Mouse (Mus musculus): ENCODE data around the gene Trim45.

The Trim45 gene

DNA sequence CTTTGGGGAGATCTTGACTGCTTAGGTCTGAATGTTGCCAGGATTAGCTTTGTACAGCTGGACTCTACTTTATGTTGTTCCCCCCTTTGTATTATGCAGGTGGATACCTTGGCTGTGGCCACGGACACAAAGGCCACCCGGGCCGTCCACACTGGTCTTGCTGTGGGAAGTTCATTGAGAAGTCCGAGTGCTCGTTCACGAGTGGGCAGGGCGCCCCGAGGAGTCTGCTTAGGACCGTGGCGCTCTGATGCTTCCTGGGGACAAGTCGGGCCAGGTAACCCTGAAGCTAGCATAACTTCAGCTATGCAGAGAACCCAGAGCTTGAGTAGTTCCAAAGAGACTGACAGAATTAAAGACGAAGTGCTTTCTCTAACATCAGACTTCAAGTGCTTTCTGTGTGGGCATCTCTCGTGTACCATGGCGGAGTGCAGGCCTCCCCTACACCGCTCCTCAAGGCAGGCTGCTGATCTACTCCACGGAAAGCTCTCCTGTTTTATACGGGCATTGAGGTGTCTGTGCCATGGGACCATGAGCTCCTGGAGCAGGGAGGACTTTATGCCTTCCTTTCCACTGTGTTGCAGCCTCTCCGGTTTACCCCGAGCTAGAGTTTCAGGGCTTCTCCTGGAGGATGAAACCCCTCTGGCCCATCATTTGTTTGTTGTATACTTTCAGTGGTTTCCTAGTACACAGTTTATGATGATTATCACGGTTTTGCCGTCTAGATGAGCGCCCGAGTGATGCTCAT, 9.5 kb downstream of the Trim45 start:
- no peak for DNase-seq (ENCODE audit: low read depth, low spot score)

GRCm38 (mm10) chr3:100932077-100932944, 10.3 kb downstream of the Trim45 start:
- DNase-seq (ENCODE audit: low read depth, low spot score), result no peak

- no peak for DNase-seq (ENCODE audit: low read depth, low spot score)
These were observed 13.5 kb downstream of the Trim45 start for GRCm38 (mm10) chr3:100935521-100935920.

GRCm38 (mm10) chr3:100936201-100936600, 14.2 kb downstream of the Trim45 start:
- no peak for DNase-seq (ENCODE audit: low read depth, low spot score)

DNA sequence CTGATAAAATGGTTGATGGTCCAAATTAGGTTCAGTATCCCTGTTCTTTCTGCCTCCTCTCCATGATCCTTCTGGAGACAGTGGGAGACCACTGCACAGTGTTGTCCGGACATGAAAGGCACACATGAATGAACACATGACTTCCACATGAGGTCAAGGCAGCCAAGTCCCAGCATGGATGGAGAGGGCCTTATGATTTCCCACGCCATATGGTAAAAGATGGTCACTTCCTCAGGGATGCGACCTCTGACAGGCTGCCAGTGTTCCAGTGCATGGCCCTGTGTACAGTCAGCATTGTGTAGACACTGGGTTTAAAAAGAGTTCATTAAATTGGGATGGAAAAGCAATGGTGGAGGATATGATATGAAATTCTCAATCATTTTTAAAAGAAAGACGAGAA, 16.2 kb downstream of the Trim45 start:
- DNase-seq (ENCODE audit: low read depth, low spot score), result no peak

GRCm38 (mm10) chr3:100940496-100941037, 18.6 kb downstream of the Trim45 start:
- DNase-seq (ENCODE audit: low read depth, low spot score), result no peak

DNA sequence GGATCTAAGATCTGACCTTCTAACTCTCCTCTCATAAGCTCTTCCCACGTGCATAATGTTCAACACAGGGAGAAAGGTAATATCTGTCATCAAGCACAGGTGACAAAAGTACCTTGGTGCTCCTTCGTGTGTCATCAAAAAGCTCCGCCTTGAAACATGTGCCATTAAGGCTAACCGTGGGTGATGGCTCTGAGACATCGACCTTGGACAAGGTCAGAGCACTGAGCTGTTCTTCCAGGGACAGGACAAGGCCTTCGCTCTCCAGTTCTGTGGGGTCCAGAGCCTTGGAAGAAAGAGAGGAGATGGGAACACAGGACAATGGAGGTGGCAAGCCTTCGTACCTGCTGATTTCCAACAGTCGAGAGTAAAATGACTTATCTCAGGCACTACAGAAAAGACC, 25.3 kb downstream of the Trim45 start:
- no peak for DNase-seq (ENCODE audit: low read depth, low spot score)

DNA sequence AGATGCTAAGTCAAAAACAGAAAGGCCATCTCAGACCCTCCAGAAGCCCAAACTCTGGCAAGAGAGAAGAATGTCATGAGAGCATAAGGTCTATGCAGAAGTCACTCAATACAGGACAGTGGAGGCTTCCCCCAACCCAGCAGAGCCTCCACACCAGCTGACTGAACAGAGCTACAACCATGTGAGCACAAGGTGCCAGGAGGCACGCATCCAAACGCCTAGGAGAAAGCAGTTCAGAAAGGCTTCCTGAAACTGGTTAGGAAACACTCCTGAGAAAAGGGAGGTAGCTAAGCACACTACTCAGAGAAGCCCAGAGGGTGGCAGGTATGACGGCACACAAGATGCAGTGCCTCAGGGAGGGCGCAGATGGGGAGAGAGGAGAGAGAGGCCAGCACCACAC, 29.5 kb downstream of the Trim45 start:
- DNase-seq (ENCODE audit: low read depth, low spot score), result no peak

DNA sequence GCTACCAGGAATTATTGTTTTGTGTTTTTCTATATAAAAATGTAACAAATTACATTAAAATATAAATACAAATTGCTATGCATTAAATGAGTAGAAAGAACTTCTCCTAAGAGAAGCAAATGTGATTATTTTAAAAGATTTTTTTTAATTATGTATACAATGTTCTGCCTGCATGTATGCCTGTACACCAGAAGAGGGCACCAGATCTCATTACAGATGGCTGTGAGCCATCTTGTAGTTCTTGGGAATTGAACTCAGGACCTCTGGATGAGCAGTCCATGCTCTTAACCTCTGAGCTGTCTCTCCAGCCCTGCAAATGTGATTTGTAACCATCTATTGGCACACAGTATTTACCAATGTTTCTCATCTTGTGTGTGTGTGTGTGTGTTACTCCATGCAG, 32.6 kb downstream of the Trim45 start:
- no peak for DNase-seq (ENCODE audit: low read depth, low spot score)

DNA sequence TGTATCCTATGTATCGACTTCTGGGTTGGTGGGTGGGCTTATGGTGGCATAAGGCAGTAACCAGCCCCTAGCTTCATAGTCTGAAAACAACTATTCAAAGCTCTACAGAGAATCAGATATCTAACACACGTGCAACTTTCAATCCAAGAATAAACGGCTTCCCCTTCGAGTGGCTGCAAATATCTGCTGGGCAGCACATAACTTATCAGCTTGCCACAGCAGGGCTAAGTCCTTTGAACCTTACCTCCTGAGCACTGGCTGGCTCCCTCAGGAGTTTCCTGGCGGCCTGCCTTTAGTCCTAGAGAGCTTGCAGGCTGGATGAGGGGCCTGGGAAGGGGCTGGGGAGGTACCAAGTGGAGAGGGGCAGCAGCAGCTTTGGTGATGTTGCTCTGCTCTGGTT, 39.0 kb downstream of the Trim45 start:
- no peak for DNase-seq (ENCODE audit: low read depth, low spot score)

DNA sequence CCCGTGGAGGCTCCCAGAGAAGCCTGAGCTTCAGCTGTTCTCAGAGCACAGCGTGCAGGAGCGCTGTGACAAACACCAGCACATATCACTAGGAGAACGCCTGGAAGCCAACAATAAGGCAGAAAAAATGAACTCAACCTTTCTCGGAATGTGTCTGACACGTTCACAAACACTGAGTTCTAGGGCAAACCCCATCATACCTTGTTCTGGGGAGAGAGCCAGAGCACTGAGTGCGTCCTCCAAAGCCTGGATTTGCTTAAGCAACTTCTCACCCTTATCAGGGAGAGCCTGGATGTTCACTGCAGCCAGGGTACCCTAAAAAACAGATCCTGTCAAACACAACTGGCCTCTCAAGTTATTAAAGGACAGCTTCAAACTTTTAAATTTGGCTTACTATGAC, 39.5 kb downstream of the Trim45 start:
- no peak for DNase-seq (ENCODE audit: low read depth, low spot score)

DNA sequence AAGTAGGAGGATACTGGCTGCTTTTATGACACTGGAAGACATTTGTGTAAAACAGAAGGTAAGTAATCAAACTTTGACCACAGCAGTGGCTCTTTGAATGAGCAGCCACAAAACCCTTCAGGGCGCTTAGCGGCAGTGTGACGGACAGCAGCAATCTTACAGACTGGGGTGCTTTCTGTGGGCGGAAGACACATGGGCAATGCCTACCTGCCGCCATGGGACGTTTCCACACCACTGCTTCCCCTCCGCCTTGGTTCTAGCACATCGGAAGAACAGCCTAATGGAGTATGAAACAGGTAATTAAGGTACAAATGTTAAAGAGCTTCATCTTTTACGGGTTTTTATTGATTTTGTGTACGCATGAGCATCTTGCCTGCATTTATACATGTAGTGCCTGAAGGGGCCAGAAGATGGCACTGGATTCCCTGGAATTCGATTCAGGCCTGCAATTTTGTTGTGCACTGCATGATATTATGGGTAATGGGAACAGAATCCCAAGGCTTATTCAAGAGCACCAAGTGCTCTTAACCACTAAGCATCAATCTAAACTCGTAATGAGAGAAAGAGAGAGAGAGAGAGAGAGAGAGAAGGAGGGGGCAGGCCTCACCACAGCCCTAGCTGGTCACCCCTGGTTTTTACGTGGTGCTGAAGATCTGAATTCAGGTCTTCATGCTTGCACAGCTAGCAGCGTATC, 42.0 kb downstream of the Trim45 start:
- no peak for DNase-seq (ENCODE audit: low read depth, low spot score)

GRCm38 (mm10) chr3:100969176-100969917, 47.3 kb downstream of the Trim45 start, which contains the start of gene Ttf2:
TSS of gene Ttf2 (minus strand) at chr3:100969663.
- peak; percentile 92 for DNase-seq (ENCODE audit: low read depth, low spot score)

GRCm38 (mm10) chr3:100973906-100974305, 51.9 kb downstream of the Trim45 start:
- DNase-seq (ENCODE audit: low read depth, low spot score), result no peak

DNA sequence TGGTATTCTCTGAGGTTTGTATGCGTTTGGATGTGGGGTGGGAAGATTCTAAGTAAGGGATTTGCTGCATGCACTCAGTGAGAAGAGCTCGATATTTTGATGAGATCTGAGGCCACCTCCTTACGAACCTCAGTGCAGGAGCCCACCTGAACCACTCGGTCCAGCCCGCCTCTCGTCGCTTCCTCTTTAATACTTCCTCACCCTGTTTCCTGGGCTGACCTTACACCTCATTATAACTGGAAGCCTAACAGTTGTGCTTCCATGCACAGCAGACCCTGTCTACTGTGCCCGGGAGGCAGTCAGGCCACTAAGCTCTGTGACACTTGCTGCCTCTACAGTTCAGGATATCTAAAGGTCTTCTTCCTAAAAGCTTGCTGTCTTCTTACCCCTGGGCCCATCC, 57.3 kb downstream of the Trim45 start:
- DNase-seq (ENCODE audit: low read depth, low spot score), result no peak

Data from c-Kit-negative CD71-positive TER-119-positive erythroid progenitor cells, embryonic 14.5 days (primary cell).